Comparison of ENCODE assay signal across 13 mouse cellular contexts in the genomic region with DNA sequence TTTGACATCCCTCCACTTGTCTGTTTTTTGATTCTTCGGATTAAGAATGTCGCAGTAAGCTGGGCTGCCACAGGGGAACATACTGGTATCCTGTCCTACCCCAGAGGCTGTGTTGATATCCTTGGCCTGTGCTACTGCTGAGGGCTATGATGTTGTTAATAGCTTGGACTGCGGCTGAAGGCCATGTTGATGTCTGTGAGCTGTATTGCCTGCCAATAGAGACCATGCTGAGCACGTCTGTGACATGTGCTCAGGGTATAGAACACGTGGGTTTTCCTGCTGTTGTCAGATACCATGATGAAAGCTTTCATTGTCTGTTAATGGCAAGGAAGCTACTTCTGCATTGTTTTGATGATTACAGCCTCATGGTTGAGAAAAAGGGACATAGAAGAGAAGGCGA.
"Had no signal": no experiment of that assay in that cellular context is flagged by ENCODE, and none has a peak within 500 bp of the region (broad histone marks: within the 10 kb centered on the region; RNA-seq: fewer than 3 reads in every experiment).

No protein-coding gene starts in this region.

- H3K27ac ChIP-seq: limb, embryonic 13.5 days; liver, embryonic 14.5 days; neural tube, embryonic 12.5 days; stomach, embryonic 15.5 days had no signal

- H3K4me3 ChIP-seq: limb, embryonic 13.5 days; myocyte; neural tube, embryonic 12.5 days; stomach, embryonic 15.5 days had no signal

- DNase-seq: kidney, adult 8-10 months; kidney, postnatal 25 days; layer of hippocampus, adult 9-11 months; layer of hippocampus, postnatal 36 days; lung, adult 18-20 months; right cerebral cortex, postnatal 14 days; thymus, adult 2 months; thymus, postnatal 25 days had no signal

- H3K9ac ChIP-seq: limb, embryonic 13.5 days; liver, embryonic 14.5 days; neural tube, embryonic 12.5 days; stomach, embryonic 15.5 days had no signal

- H3K9me3 ChIP-seq: limb, embryonic 13.5 days; neural tube, embryonic 12.5 days; stomach, embryonic 15.5 days had no signal

- H3K36me3 ChIP-seq: limb, embryonic 13.5 days; neural tube, embryonic 12.5 days; stomach, embryonic 15.5 days had no signal

- H3K4me1 ChIP-seq: limb, embryonic 13.5 days; neural tube, embryonic 12.5 days; stomach, embryonic 15.5 days had no signal

- H3K27me3 ChIP-seq: limb, embryonic 13.5 days; neural tube, embryonic 12.5 days; stomach, embryonic 15.5 days had no signal

- H3K4me2 ChIP-seq: limb, embryonic 13.5 days; neural tube, embryonic 12.5 days; stomach, embryonic 15.5 days had no signal
